Mouse (Mus musculus) ES-E14 (cell line): ENCODE measurements around the gene Dync1i2.

Experiments used
- HCFC1 ChIP-seq: IDR thresholded peaks from 2 replicates; pipeline ENCODE4 v1.6.1; 2012; ENCODE audit warnings: low read length, inconsistent platforms, borderline replicate concordance; ENCODE audit not compliant: insufficient read depth
- MAFK ChIP-seq: IDR thresholded peaks from 2 replicates; pipeline ENCODE4 v1.6.1; 2014; ENCODE audit warnings: mild to moderate bottlenecking, low read depth, low read length, inconsistent platforms; ENCODE audit not compliant: insufficient read depth
- ZC3H11A ChIP-seq: IDR thresholded peaks from 2 replicates; pipeline ENCODE4 v1.6.1; 2012; ENCODE audit warnings: low read depth, mild to moderate bottlenecking, inconsistent platforms, low read length, borderline replicate concordance
- ZNF384 ChIP-seq: IDR thresholded peaks from 2 replicates; pipeline ENCODE4 v1.6.1; 2012; ENCODE audit warnings: low read depth, low read length, inconsistent platforms

- TF ChIP-seq HCFC1: no peak
- TF ChIP-seq ZNF384: no peak
- TF ChIP-seq ZC3H11A: no peak
- no peak for TF ChIP-seq MAFK
Observed at GRCm38 (mm10) chr2:71270085-71270484, 58.6 kb downstream of the Dync1i2 start.
